Mouse (Mus musculus): Measurements from ENCODE around the gene Tmem102.

- TF ChIP-seq CTCF (conservative IDR thresholded peaks at IDR 0.05; ENCODE audit: low read length) (no peak), POU5F1 (IDR thresholded peaks at IDR 0.05; ENCODE audit: borderline replicate concordance, low read length) (no peak), NANOG (IDR thresholded peaks at IDR 0.05; ENCODE audit: borderline replicate concordance, low read length) (no peak)
These were observed 26.4 kb downstream of the Tmem102 start for GRCm38 (mm10) chr11:69778985-69779384.
